Mouse (Mus musculus): ENCODE measurements around the gene Mtx3.

DNA sequence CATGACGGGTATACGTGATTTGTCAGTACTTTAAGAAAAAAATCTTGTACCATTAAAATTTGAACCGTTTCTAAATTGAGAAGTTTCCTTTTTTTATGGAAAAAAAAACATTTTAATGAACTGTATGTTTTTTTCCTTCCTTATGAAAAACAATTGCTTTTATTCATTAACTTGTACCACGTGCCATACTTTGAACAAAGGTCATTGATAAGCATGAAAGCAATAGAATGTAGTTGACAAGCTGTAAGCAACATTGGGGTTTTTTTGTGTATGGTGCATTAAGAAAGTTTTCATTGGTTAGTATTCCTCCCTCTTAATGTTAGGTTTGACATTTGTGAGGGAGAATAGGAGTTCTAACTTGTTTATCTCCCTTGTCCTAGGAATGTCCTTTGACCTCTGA lies 1.9 kb downstream of the Mtx3 start:
- TF ChIP-seq CTCF (IDR thresholded peaks at IDR 0.05) (no peak), POLR2A (IDR thresholded peaks at IDR 0.05; ENCODE audit: insufficient read depth, low read depth, low read length) (no peak)

All from heart, adult 2 months (tissue).